Mouse (Mus musculus) retina, postnatal 1 day (tissue): Measurements from ENCODE around the gene Rtl10.
A peak's percentile ranks its signal among the peaks of the same experiment; 100 is the strongest.

Experiments used
- DNase-seq: peaks from one replicate; pipeline ENCODE4 v3.0.0-alpha.2; 2012

Gene Rtl10

GRCm38 (mm10) chr16:18498558-18498990 is at the start of gene Rtl10, which contains the start of gene Gnb1l:
Gene Rtl10 (plus strand): TSS chr16:18498901.
Gene Gnb1l (plus strand): TSS chr16:18498713.
- peak; percentile 97 for DNase-seq

- DNase-seq: no peak
Measured at GRCm38 (mm10) chr16:18449005-18449404, 49.7 kb upstream of the Rtl10 start.

GRCm38 (mm10) chr16:18451486-18452181 is 47.1 kb upstream of the Rtl10 start:
- DNase-seq: peak; percentile 61

- peak; percentile 42 for DNase-seq
Measured at GRCm38 (mm10) chr16:18452361-18452862, 46.3 kb upstream of the Rtl10 start.

- DNase-seq: peak; percentile 29
Measured at GRCm38 (mm10) chr16:18453846-18454245, 44.9 kb upstream of the Rtl10 start.

GRCm38 (mm10) chr16:18455407-18455806 is 43.3 kb upstream of the Rtl10 start:
- no peak for DNase-seq

GRCm38 (mm10) chr16:18458661-18459060 is 40.0 kb upstream of the Rtl10 start:
- DNase-seq: no peak

- DNase-seq: peak; percentile 35
Measured at GRCm38 (mm10) chr16:18459335-18459954, 39.3 kb upstream of the Rtl10 start.

GRCm38 (mm10) chr16:18459955-18460370 is 38.7 kb upstream of the Rtl10 start:
- peak; percentile 86 for DNase-seq

- no peak for DNase-seq
Measured at GRCm38 (mm10) chr16:18460826-18461225, 37.9 kb upstream of the Rtl10 start.

GRCm38 (mm10) chr16:18462031-18462430 is 36.7 kb upstream of the Rtl10 start:
- DNase-seq: no peak

GRCm38 (mm10) chr16:18462598-18462997 is 36.1 kb upstream of the Rtl10 start:
- DNase-seq: no peak

- no peak for DNase-seq
Measured at GRCm38 (mm10) chr16:18464271-18464670, 34.4 kb upstream of the Rtl10 start.

- no peak for DNase-seq
Measured at GRCm38 (mm10) chr16:18470829-18471228, 27.9 kb upstream of the Rtl10 start.

- peak; percentile 47 for DNase-seq
Measured at GRCm38 (mm10) chr16:18471381-18471955, 27.2 kb upstream of the Rtl10 start.

- DNase-seq: no peak
Measured at GRCm38 (mm10) chr16:18471976-18472375, 26.7 kb upstream of the Rtl10 start.

GRCm38 (mm10) chr16:18472416-18472815 is 26.3 kb upstream of the Rtl10 start:
- DNase-seq: peak; percentile 64

- no peak for DNase-seq
Measured at GRCm38 (mm10) chr16:18472976-18473375, 25.7 kb upstream of the Rtl10 start.

- no peak for DNase-seq
Measured at GRCm38 (mm10) chr16:18474021-18474420, 24.7 kb upstream of the Rtl10 start.

- DNase-seq: peak; percentile 31
Measured at GRCm38 (mm10) chr16:18477996-18478395, 20.7 kb upstream of the Rtl10 start.

GRCm38 (mm10) chr16:18479667-18480066 is 19.0 kb upstream of the Rtl10 start:
- DNase-seq: peak; percentile 72

GRCm38 (mm10) chr16:18480933-18481485 is 17.7 kb upstream of the Rtl10 start:
- DNase-seq: no peak

GRCm38 (mm10) chr16:18482431-18482830 is 16.3 kb upstream of the Rtl10 start:
- no peak for DNase-seq
